Mouse (Mus musculus) spleen, adult 2 months (tissue): ENCODE measurements at regions not wholly inside any gene's neighbourhood (a gene's known extent, or its start where the extent isn't known, plus 50 kb on each side); places are given as distances from the start of the nearest gene placed in this dataset.

Experiments
- DNase-seq, 2 experiments: peaks; one replicate each; pipeline versions ENCODE4 v3.0.0 to v3.0.0-alpha.2; 2012 to 2021; ENCODE audit warnings: low spot score in 2 of 2, low read depth in 1 of 2
- H3K27ac ChIP-seq: fragments of 200-500 bp; 2 replicates; pipeline ENCODE4 v1.5.1; 2012; ENCODE audit warnings: low read length, inconsistent platforms; ENCODE audit not compliant: insufficient read depth
- H3K27me3 ChIP-seq: fragments of 200-500 bp; 2 replicates; pipeline ENCODE4 v1.6.1; 2012; ENCODE audit warnings: mild to moderate bottlenecking, moderate library complexity, low read length, inconsistent platforms; ENCODE audit not compliant: control insufficient read depth, insufficient read depth
- H3K36me3 ChIP-seq: fragments of 200-500 bp; 2 replicates; pipeline ENCODE4 v1.6.1; 2012; ENCODE audit warnings: mild to moderate bottlenecking, low read length, inconsistent platforms; ENCODE audit not compliant: control insufficient read depth, insufficient read depth
- H3K4me1 ChIP-seq: fragments of 200-500 bp; 2 replicates; pipeline ENCODE4 v1.6.1; 2011; ENCODE audit warnings: inconsistent platforms; ENCODE audit not compliant: control insufficient read depth, insufficient read depth, insufficient read length
- H3K4me3 ChIP-seq: fragments of 200-500 bp; 2 replicates; pipeline ENCODE4 v1.5.1; 2011; ENCODE audit warnings: mild to moderate bottlenecking, inconsistent platforms; ENCODE audit not compliant: insufficient read depth, insufficient read length; ENCODE audit errors: extremely low read depth
- CTCF ChIP-seq: fragments of 200-500 bp; IDR thresholded peaks from 2 replicates; pipeline ENCODE4 v1.5.1; 2011; ENCODE audit warnings: mild to moderate bottlenecking, inconsistent platforms; ENCODE audit not compliant: insufficient read depth, insufficient read length, insufficient replicate concordance; ENCODE audit errors: extremely low read depth
- POLR2A ChIP-seq: fragments of 200-500 bp; IDR thresholded peaks from 2 replicates; pipeline ENCODE4 v1.6.1; 2011; ENCODE audit warnings: low read depth, low read length, inconsistent platforms
- WGBS: fragments of 180-500 bp; shearing (Covaris S2); methylation state at CpG from one replicate; pipeline ENCODE4 v1.1.7; 2018; 5-methylcytosine and 5-hydroxymethylcytosine counted together

DNA sequence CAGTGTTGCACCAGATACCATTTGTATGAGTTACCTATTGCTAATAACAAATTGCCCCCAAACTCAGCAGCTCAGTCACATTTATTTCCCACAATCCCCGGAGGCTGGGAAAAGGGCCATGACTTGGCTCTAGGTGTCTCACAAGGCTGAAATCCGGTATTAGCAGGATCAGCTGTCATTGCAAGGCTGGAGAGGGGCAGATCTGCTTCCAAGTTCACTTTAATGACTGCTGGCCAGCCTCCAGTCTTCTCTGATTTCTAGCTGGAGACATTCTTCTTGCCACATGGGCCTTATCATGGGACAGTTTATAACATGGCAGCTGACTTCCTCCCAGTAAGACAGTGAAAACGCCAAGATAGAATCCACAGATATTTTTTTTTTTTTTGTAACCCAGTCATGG, 276.1 kb upstream of the Cdh5 start:
- Histone ChIP-seq H3K27me3 (no peaks in the 10 kb centered on the region), H3K27ac (no peak overlapping the region), H3K4me3 (no peak overlapping the region), H3K4me1 (no peaks in the 10 kb centered on the region), H3K36me3 (no peaks in the 10 kb centered on the region)
- TF ChIP-seq POLR2A (no peak), CTCF (no peak)
- 62% methylated on average over 3 of the region's 3 CpGs for WGBS
- DNase-seq: no peak

DNA sequence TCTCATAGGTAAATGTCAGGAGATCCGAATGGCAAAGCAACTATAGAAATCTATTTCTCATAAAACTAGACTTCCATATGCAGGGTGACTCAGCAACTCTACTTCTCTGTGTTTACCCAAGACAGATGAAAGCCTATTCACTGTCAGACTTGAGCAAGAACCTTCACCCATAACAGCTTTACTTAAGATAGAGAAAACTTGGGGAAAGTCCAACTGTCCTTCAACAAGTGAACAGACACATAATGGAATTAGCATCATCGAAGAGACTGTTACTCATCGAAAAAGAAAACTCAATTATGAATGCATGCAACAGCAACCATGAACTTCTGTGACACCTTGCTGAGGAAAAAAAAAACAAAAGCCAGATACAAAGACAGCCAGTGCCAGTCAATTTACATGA, 271.0 kb upstream of the Cdh5 start:
- Histone ChIP-seq H3K4me3 (no peak overlapping the region), H3K27ac (no peak overlapping the region), H3K4me1 (no peaks in the 10 kb centered on the region), H3K36me3 (no peaks in the 10 kb centered on the region), H3K27me3 (no peaks in the 10 kb centered on the region)
- 79% methylated on average over 3 of the region's 3 CpGs for WGBS
- DNase-seq: no peak
- TF ChIP-seq POLR2A (no peak), CTCF (no peak)

DNA sequence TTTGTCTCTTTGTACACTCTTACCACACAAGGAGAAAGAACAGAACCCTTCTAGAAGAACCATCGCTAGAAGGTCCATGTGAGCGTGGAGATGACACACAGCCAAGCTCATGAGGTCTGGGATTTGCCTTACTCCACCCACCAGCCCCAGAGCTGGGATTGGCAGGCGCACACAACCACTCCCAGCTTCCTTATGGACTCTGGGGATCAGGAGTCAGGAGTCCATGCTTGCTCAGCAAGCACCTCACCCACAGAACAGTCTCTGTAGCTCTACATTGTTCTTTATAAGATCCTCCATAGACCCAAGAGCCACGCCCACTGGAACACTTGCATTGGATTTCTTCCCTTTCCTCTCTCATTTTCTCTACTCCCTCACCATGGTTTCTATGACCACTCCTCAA, 261.4 kb upstream of the Cdh5 start:
- H3K27ac ChIP-seq: no peak overlapping the region
- WGBS: 80% methylated on average over 4 of the region's 4 CpGs
- no peaks in the 10 kb centered on the region for H3K27me3 ChIP-seq
- H3K36me3 ChIP-seq: no peaks in the 10 kb centered on the region
- TF ChIP-seq POLR2A (no peak), CTCF (no peak)
- DNase-seq: no peak
- H3K4me3 ChIP-seq: no peak overlapping the region
- H3K4me1 ChIP-seq: no peaks in the 10 kb centered on the region

DNA sequence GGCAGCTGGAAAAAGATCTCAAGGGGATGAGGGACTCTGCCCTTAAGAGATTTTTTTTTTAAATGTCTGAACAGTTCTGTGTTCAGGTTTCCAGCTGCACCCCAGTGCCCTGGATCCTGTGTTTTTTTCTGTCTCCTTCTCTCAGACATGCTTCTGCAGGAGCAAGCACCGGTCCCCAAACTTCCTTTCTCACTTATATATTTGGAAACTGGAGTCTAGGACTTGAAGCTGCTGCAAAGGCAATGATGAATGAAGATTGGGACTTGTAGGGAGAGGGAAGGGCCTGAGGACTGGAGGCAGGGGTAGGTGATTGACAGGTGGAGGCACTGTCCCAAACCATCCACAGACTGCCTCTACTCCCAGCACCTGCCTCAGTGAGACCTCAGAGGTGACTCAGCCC, 255.5 kb upstream of the Cdh5 start:
- Histone ChIP-seq H3K4me3 (no peak overlapping the region), H3K27ac (no peak overlapping the region), H3K36me3 (no peaks in the 10 kb centered on the region), H3K4me1 (no peaks in the 10 kb centered on the region), H3K27me3 (no peaks in the 10 kb centered on the region)
- 76% methylated on average over 1 of the region's 1 CpGs for WGBS
- no peak for TF ChIP-seq POLR2A
- no peak for TF ChIP-seq CTCF
- DNase-seq: no peak

DNA sequence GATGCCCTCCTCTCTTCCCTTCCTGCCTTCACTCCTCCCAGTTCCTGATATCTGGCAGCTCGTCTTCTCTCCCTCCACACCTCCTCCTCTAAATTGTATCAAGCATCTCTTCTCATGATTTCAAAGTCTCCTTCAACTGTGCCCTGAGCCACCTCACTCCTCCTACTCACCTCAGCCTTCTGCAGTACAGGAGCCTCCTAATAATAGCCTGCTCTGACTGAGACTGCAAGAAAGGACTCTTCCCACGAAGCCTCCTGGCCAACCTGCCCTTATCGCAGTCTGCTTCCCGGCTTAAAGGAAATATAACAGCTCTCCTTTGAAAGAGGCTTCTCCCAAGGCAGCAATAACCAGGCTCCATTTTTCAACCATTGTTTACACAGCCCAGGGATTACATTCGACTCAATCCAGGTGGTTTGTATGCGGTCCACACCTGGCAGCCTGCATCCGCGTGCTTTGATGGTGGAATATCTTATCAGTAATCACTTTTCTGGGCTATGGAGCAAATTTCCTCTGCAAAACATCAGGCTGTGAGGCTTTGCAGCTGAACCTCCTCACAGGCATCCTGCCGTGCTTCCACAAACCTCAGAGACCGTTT, 254.9 kb upstream of the Cdh5 start:
- DNase-seq: no peak
- 65% methylated on average over 10 of the region's 10 CpGs for WGBS
- Histone ChIP-seq H3K36me3 (no peaks in the 10 kb centered on the region), H3K27me3 (no peaks in the 10 kb centered on the region), H3K27ac (no peak overlapping the region), H3K4me3 (no peak overlapping the region), H3K4me1 (no peaks in the 10 kb centered on the region)
- TF ChIP-seq POLR2A (no peak), CTCF (no peak)

DNA sequence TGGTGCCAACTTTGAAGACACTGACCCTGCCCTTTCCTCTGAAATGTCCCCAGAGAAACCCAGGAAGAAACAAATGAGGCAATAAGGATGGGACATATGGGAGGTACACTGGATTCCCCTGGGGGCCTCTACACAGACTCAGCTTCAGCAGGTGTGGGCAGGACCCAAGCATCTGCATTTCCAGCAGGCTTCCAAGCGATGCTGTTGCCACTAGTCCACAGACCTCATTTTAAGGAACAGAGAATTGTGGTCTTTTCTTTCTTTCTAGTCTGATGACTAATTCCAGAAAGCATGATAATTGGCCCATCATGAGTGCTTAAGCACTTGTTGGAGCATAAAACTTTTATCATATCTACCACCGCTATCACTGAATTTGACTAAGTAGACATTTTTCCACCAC, 251.6 kb upstream of the Cdh5 start:
- Histone ChIP-seq H3K36me3 (no peaks in the 10 kb centered on the region), H3K27ac (no peak overlapping the region), H3K4me3 (no peak overlapping the region), H3K27me3 (no peaks in the 10 kb centered on the region), H3K4me1 (no peaks in the 10 kb centered on the region)
- WGBS: 88% methylated on average over 2 of the region's 2 CpGs
- TF ChIP-seq POLR2A: no peak
- no peak for TF ChIP-seq CTCF
- DNase-seq: no peak

DNA sequence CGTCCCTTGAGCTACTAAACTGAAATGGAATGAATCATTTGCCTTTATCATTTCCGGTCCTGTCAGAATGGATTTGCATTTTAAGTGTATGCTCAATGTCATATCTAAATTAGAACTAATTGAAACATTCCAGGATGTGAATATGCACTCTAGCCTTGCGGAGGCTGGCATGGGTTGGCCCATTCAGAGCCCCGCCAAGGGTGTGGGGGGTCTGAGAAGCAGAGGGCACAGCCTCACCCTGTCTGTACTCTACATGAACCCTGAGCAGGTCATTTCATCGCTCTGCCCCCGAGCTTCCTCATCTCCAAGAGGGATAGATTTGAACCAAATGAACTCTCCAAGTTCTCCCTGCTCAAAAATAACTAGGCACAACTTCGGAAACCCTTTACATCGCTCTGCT, 250.1 kb upstream of the Cdh5 start:
- TF ChIP-seq CTCF (no peak), POLR2A (no peak)
- Histone ChIP-seq H3K36me3 (no peaks in the 10 kb centered on the region), H3K27me3 (no peaks in the 10 kb centered on the region), H3K4me1 (no peaks in the 10 kb centered on the region), H3K4me3 (no peak overlapping the region), H3K27ac (no peak overlapping the region)
- DNase-seq: no peak
- WGBS: 85% methylated on average over 8 of the region's 8 CpGs

DNA sequence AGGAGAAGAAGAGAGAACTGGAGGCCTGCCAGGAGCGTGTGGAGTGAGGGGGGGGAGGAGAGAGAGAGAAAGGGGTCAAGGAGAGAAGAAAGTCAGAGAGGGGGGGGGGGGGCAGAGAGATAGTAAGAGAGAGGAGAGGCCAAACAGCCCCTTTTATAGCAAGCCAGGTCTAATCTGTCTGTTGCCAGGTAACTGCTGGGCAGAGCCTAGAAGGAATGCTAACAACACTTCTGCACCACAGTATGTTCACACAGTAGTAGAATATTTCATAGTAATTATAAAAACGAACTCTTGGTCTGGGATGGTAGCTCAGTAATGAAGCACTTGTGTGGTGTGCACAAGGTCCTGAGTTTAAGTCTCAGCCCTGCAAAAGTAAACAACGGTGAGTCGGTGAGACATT, 248.4 kb upstream of the Cdh5 start:
- Histone ChIP-seq H3K4me3 (no peak overlapping the region), H3K27me3 (no peaks in the 10 kb centered on the region), H3K4me1 (no peaks in the 10 kb centered on the region), H3K36me3 (no peaks in the 10 kb centered on the region), H3K27ac (no peak overlapping the region)
- no peak for TF ChIP-seq POLR2A
- TF ChIP-seq CTCF: no peak
- no peak for DNase-seq
- 85% methylated on average over 4 of the region's 4 CpGs for WGBS
